Mouse (Mus musculus) liver, adult 2 months (tissue): ENCODE measurements at regions not wholly inside any gene's neighbourhood (a gene's known extent, or its start where the extent isn't known, plus 50 kb on each side); places are given as distances from the start of the nearest gene placed in this dataset.

ENCODE experiments used
- CTCF ChIP-seq: fragments of 200-500 bp; IDR thresholded peaks from 2 replicates; pipeline ENCODE4 v1.5.1; 2011; ENCODE audit warnings: low read depth, low read length, control low read depth
- POLR2A ChIP-seq: fragments of 200-500 bp; IDR thresholded peaks from 2 replicates; pipeline ENCODE4 v1.6.1; 2011; ENCODE audit warnings: low read length, control low read depth; ENCODE audit not compliant: insufficient read depth; ENCODE audit errors: extremely low read depth

- TF ChIP-seq CTCF (no peak), POLR2A (no peak)
Observed at GRCm38 (mm10) chr17:77624103-77624502, 575.9 kb upstream of the Crim1 start.
